Mouse (Mus musculus) hindbrain, embryonic 12.5 days (tissue): ENCODE data around the gene Olfr1423. TPM values are rescaled to one million over a fixed set of nuclear protein-coding genes. Genes with fewer than 3 reads are reported as not detected.
"Not testable (repeated sequence)": the region's sequence is repeated elsewhere in the genome, so short reads cannot be mapped to it uniquely, and the experiment has no call there.

Experiments
- ATAC-seq: fragments of 200-750 bp; cut with Nextera tagmentation; 2 replicates; pipeline ENCODE4 v1.8.0; 2017; ENCODE audit warnings: moderate TSS enrichment; ENCODE audit not compliant: low FRiP score
- H3K27ac ChIP-seq: fragments of 300-500 bp; sonication (generic); 2 replicates; pipeline ENCODE4 v1.5.1; 2016; ENCODE audit warnings: mild to moderate bottlenecking
- H3K27me3 ChIP-seq: fragments of 300-500 bp; sonication (generic); 2 replicates; pipeline ENCODE4 v1.6.1; 2016; ENCODE audit warnings: mild to moderate bottlenecking
- H3K36me3 ChIP-seq: fragments of 300-500 bp; sonication (generic); 2 replicates; pipeline ENCODE4 v1.6.1; 2016; ENCODE audit warnings: mild to moderate bottlenecking
- H3K4me1 ChIP-seq: fragments of 300-500 bp; sonication (generic); 2 replicates; pipeline ENCODE4 v1.6.1; 2016
- H3K4me2 ChIP-seq: fragments of 300-500 bp; sonication (generic); replicated peaks from 2 replicates; pipeline ENCODE4 v1.6.1; 2016; ENCODE audit warnings: mild to moderate bottlenecking
- H3K4me3 ChIP-seq: fragments of 300-500 bp; sonication (generic); 2 replicates; pipeline ENCODE4 v1.5.1; 2016; ENCODE audit warnings: mild to moderate bottlenecking
- H3K9ac ChIP-seq: fragments of 300-500 bp; sonication (generic); 2 replicates; pipeline ENCODE4 v1.6.1; 2016; ENCODE audit warnings: mild to moderate bottlenecking, moderate library complexity
- H3K9me3 ChIP-seq: fragments of 300-500 bp; sonication (generic); replicated peaks from 2 replicates; pipeline ENCODE4 v1.6.1; 2016; ENCODE audit warnings: mild to moderate bottlenecking
- WGBS: fragments of 180-500 bp; shearing (Covaris S2); methylation state at CpG from one replicate; pipeline ENCODE4 v1.1.7; 2016; 5-methylcytosine and 5-hydroxymethylcytosine counted together
- polyA plus RNA-seq: library from polyadenylated mRNA; unstranded; fragments of >200 nt; fragmentation: Nextera tagmentation; extraction: Ambion mirVana; gene quantifications from 2 replicates; pipeline ENCODE4 v1.2.1, GENCODE M21; 2016

Olfr1423 gene
- 0.04 TPM in 1 of 2 replicates, not detected in the other for polyA plus RNA-seq

DNA sequence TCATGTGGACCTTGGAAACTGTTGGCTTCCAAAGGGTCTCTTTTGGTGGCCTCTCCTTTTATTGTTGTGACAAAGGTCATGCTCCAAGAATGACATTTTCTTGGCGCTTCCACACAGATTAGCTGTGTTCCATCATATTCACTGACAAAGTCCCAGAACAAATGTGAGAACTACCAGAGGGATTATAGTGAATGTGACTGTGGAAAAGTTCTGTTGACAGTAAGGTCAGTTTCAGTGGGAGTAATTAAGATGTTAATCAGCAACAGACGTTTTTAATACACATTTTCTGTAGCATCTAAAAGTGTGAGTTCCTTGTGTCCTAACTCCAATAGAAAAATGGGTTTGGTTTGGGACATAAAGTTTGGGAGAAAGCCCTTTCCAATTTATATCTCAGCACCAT is at the start of gene Olfr1423:
Gene Olfr1423, minus strand, starts transcription at position 101 of the 400 bp plus-strand sequence.
- Histone ChIP-seq H3K4me3 (no peak within 1 kb of the TSS), H3K4me2 (no peak within 1 kb of the TSS), H3K27ac (no peak within 1 kb of the TSS), H3K4me1 (no peaks in the 10 kb centered on the region), H3K36me3 (no peaks in the 10 kb centered on the region), H3K9me3 (no peaks in the 10 kb centered on the region), H3K27me3 (no peaks in the 10 kb centered on the region), H3K9ac (no peak within 1 kb of the TSS)
- WGBS, result 65% methylated on average over 2 of the region's 2 CpGs
- ATAC-seq, result no peak

- H3K4me3 ChIP-seq, result not testable (repeated sequence)
These were observed 36.5 kb upstream of the Olfr1423 start, which contains the start of gene Olfr1425 for GRCm38 (mm10) chr19:12077631-12078030. Gene Olfr1425, minus strand, starts transcription at chr19:12077731.

GRCm38 (mm10) chr19:12069546-12069945 is 28.4 kb upstream of the Olfr1423 start:
- not testable (repeated sequence) for H3K27ac ChIP-seq, H3K36me3 ChIP-seq, H3K9me3 ChIP-seq, H3K4me1 ChIP-seq, H3K9ac ChIP-seq, H3K4me2 ChIP-seq, ATAC-seq, H3K4me3 ChIP-seq, H3K27me3 ChIP-seq
- WGBS, result 83% methylated on average over 1 of the region's 1 CpGs

More at GRCm38 (mm10) chr19:12077631-12078030, 36.5 kb upstream of the Olfr1423 start, which contains the start of gene Olfr1425:
- not testable (repeated sequence) for H3K27ac ChIP-seq, H3K9me3 ChIP-seq, H3K9ac ChIP-seq, H3K4me2 ChIP-seq, H3K27me3 ChIP-seq, ATAC-seq, H3K4me1 ChIP-seq, H3K36me3 ChIP-seq
- 82% methylated on average over 4 of the region's 4 CpGs for WGBS

DNA sequence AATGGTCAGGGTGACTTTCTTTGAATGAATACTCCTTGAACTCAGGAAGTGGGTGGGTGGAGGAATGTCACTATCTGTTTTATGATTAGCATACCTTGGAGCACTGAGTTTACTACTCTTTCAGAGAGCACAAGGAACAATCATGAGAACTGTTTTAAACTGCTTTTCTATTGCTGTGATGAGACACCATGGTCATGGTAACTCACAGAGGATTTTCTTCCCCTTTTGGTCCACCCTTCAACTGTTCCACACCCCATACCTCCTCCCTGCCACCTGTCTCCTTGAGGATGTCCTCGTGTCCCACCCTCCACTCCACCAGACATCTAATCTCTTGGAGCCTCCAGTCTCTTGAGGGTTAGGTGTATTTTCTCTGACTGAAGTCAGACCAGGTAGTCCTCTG is 26.7 kb upstream of the Olfr1423 start:
- H3K27me3 ChIP-seq, H3K9me3 ChIP-seq, H3K27ac ChIP-seq, H3K9ac ChIP-seq, H3K4me1 ChIP-seq, H3K36me3 ChIP-seq, H3K4me3 ChIP-seq, H3K4me2 ChIP-seq, ATAC-seq: not testable (repeated sequence)
- WGBS, result 81% methylated on average over 1 of the region's 1 CpGs

GRCm38 (mm10) chr19:12062582-12062981 is 21.5 kb upstream of the Olfr1423 start, which contains the start of gene Olfr1424:
Gene Olfr1424, minus strand, starts transcription at chr19:12062682.
- not testable (repeated sequence) for H3K27ac ChIP-seq, H3K9ac ChIP-seq, H3K9me3 ChIP-seq, H3K4me2 ChIP-seq, H3K4me3 ChIP-seq, ATAC-seq, H3K27me3 ChIP-seq, H3K36me3 ChIP-seq, H3K4me1 ChIP-seq
- 89% methylated on average over 1 of the region's 1 CpGs for WGBS

- H3K9me3 ChIP-seq, result no peaks in the 10 kb centered on the region
- no peak overlapping the region for H3K4me2 ChIP-seq
- 89% methylated on average over 5 of the region's 5 CpGs for WGBS
- ATAC-seq, result no peak
- H3K4me3 ChIP-seq, result no peak overlapping the region
- H3K4me1 ChIP-seq, result no peaks in the 10 kb centered on the region
- H3K9ac ChIP-seq, result no peak overlapping the region
- no peaks in the 10 kb centered on the region for H3K36me3 ChIP-seq
- H3K27ac ChIP-seq, result no peak overlapping the region
- H3K27me3 ChIP-seq, result no peaks in the 10 kb centered on the region
These were observed 2.0 kb upstream of the Olfr1423 start for GRCm38 (mm10) chr19:12043163-12043562.

- Histone ChIP-seq H3K27ac (no peak overlapping the region), H3K4me3 (no peak overlapping the region), H3K9me3 (no peaks in the 10 kb centered on the region), H3K4me2 (no peak overlapping the region), H3K27me3 (no peaks in the 10 kb centered on the region), H3K36me3 (no peaks in the 10 kb centered on the region), H3K4me1 (no peaks in the 10 kb centered on the region), H3K9ac (no peak overlapping the region)
- ATAC-seq, result no peak
These were observed 3.4 kb downstream of the Olfr1423 start for GRCm38 (mm10) chr19:12037727-12038126.

DNA sequence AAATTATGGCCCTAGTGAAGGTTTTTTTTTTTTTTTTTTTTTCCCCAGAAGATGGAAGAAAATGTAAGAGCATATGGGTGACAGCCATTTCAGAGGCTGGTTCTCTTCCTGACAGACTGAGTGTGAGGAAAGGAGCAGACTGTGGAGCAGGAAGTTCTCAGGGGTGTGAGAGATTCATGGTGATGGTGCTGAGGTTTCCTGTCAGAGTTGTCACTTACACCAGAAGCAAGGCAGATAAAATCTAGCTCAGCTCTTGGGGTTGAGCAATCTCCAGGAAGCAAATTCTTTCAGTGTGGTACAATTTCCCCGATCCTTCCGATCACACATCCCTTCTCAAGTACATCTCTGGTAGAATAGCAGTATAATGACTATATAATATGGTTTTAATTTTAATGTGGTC is 14.5 kb downstream of the Olfr1423 start:
- Histone ChIP-seq H3K4me1 (no peaks in the 10 kb centered on the region), H3K9me3 (no peaks in the 10 kb centered on the region), H3K27ac (no peak overlapping the region), H3K36me3 (no peaks in the 10 kb centered on the region), H3K27me3 (no peaks in the 10 kb centered on the region), H3K4me3 (no peak overlapping the region), H3K4me2 (no peak overlapping the region), H3K9ac (no peak overlapping the region)
- ATAC-seq, result no peak
- 81% methylated on average over 2 of the region's 2 CpGs for WGBS

GRCm38 (mm10) chr19:12025333-12025732 is 15.8 kb downstream of the Olfr1423 start:
- Histone ChIP-seq H3K9me3 (no peaks in the 10 kb centered on the region), H3K4me3 (no peak overlapping the region), H3K4me2 (no peak overlapping the region), H3K9ac (no peak overlapping the region), H3K27me3 (no peaks in the 10 kb centered on the region), H3K4me1 (no peaks in the 10 kb centered on the region), H3K36me3 (no peaks in the 10 kb centered on the region), H3K27ac (no peak overlapping the region)
- no peak for ATAC-seq
- 96% methylated on average over 3 of the region's 3 CpGs for WGBS

DNA sequence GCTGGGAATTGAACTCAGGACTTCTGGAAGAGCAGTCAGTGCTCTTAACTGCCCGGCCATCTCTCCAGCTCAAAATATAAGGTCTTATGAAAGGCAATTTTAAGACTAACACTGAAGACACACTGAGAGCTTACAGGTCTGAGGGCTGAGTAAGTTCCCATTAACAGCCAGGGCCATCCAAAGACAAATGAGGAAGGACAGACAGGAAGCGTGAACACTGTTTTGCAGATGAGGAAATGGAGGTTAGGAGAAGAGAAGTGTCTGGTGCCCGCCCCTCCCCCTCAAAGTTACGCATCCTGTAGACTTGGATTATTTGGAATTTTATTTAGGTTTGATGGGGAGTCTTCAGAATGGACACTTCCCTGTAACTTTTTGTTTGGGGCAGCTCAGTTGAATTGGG is 17.0 kb downstream of the Olfr1423 start:
- ATAC-seq, result no peak
- H3K4me3 ChIP-seq, result no peak overlapping the region
- H3K36me3 ChIP-seq, result no peaks in the 10 kb centered on the region
- no peak overlapping the region for H3K27ac ChIP-seq
- no peaks in the 10 kb centered on the region for H3K27me3 ChIP-seq
- H3K9ac ChIP-seq, result no peak overlapping the region
- 91% methylated on average over 4 of the region's 4 CpGs for WGBS
- H3K9me3 ChIP-seq, result no peaks in the 10 kb centered on the region
- no peak overlapping the region for H3K4me2 ChIP-seq
- no peaks in the 10 kb centered on the region for H3K4me1 ChIP-seq

DNA sequence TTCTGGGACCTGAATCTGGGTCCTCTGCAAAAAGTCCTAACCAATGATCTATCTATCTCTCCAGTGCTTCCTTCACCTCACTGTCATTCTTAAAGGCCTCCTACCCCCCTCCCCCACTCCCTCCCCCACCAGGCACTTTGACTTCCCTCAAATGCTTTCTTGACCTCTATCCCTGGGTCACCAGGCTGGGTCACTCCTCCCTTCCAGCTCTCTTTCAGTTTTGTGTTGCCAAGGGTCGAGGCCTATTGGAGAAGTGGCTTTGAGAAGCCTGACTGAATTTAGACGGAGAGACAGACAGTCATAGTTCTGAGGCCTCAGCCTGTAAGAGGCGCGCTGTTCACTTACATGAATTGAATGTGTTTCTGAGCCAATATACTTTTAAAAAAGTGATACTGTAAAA is 24.9 kb downstream of the Olfr1423 start:
- WGBS, result 64% methylated on average over 4 of the region's 4 CpGs
- Histone ChIP-seq H3K27me3 (no peaks in the 10 kb centered on the region), H3K9me3 (no peaks in the 10 kb centered on the region), H3K4me2 (no peak overlapping the region), H3K4me3 (no peak overlapping the region), H3K9ac (no peak overlapping the region), H3K4me1 (no peaks in the 10 kb centered on the region), H3K36me3 (no peaks in the 10 kb centered on the region), H3K27ac (no peak overlapping the region)
- no peak for ATAC-seq

DNA sequence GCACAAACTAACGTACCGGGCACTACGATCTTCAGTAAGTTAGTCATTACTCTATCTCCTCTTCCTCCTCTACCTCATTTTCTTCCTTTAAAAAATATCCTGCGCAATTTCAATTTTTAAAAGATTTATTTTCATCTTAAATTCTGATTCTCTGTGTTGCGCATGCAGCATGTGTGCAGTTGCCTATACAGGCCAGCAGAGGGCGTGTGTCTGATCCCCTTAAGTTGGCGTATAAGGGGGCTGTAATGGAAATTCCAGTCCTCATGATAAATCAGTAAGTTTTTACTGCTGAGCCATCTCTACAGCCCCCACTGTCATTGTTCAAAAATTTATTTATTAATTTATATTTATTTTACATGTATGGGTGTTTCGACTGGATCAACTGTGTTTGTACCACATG is 25.4 kb downstream of the Olfr1423 start:
- Histone ChIP-seq H3K9me3 (no peaks in the 10 kb centered on the region), H3K4me1 (no peaks in the 10 kb centered on the region), H3K9ac (no peak overlapping the region), H3K36me3 (no peaks in the 10 kb centered on the region), H3K4me2 (no peak overlapping the region), H3K4me3 (no peak overlapping the region), H3K27me3 (no peaks in the 10 kb centered on the region), H3K27ac (no peak overlapping the region)
- no peak for ATAC-seq
- 69% methylated on average over 8 of the region's 8 CpGs for WGBS

DNA sequence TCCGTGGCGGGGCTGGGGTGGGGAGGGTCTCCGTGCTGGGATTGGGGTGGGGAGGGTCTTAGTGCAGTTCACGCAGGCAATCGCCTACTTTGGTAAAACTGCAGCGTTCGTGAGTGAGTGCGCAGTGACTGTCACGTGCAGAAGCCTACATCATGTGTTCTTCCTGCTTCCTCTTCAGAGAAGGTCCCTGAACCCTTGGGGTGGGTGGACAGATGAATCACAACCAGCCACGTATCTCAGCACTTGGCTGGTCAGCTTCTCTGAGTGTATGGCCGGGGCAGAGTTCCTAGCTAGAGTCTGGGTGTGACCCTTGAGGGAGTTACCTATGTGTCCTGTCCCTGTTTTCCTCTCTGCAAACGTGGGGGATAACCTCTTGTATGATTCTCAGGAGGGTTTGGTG is 27.9 kb downstream of the Olfr1423 start:
- H3K36me3 ChIP-seq, result no peaks in the 10 kb centered on the region
- WGBS, result 1% methylated on average over 12 of the region's 12 CpGs
- no peak for ATAC-seq

More for the DNA sequence above, 27.9 kb downstream of the Olfr1423 start:
- Histone ChIP-seq H3K4me3 (peak overlapping the region; percentile 59), H3K27me3 (no peaks in the 10 kb centered on the region), H3K9ac (peak overlapping the region; percentile 39; the same call in 1 of the 2 replicates), H3K9me3 (no peaks in the 10 kb centered on the region), H3K27ac (no peak overlapping the region), H3K4me2 (peak overlapping the region; percentile 59), H3K4me1 (no peaks in the 10 kb centered on the region)
